Mouse (Mus musculus) kidney, postnatal 0 days (tissue): ENCODE measurements at regions not wholly inside any gene's neighbourhood (a gene's known extent, or its start where the extent isn't known, plus 50 kb on each side); places are given as distances from the start of the nearest gene placed in this dataset.
A peak's percentile ranks its signal among the peaks of the same experiment; 100 is the strongest.

Experiments used
- ATAC-seq: fragments of 200-750 bp; cut with Nextera tagmentation; replicated peaks from 2 replicates; pipeline ENCODE4 v1.8.0; 2017; ENCODE audit warnings: low read depth, moderate number of reproducible peaks, moderate TSS enrichment, moderate library complexity; ENCODE audit not compliant: low FRiP score
- DNase-seq: peaks from one replicate; pipeline ENCODE4 v3.0.0-alpha.2; 2016; ENCODE audit warnings: low spot score
- H3K27ac ChIP-seq: fragments of 300-500 bp; sonication (generic); 2 replicates; pipeline ENCODE4 v1.5.1; 2014; ENCODE audit warnings: mild to moderate bottlenecking
- H3K27me3 ChIP-seq: fragments of 300-500 bp; sonication (generic); 2 replicates; pipeline ENCODE4 v1.6.1; 2014; ENCODE audit warnings: low read length, mixed read lengths; ENCODE audit not compliant: insufficient read depth
- H3K36me3 ChIP-seq: fragments of 300-500 bp; sonication (generic); 2 replicates; pipeline ENCODE4 v1.6.1; 2014; ENCODE audit warnings: low read length, mixed read lengths; ENCODE audit not compliant: insufficient read depth
- H3K4me1 ChIP-seq: fragments of 300-500 bp; sonication (generic); replicated peaks from 2 replicates; pipeline ENCODE4 v1.6.1; 2014; ENCODE audit warnings: antibody characterized with exemption, low read length, mixed read lengths; ENCODE audit not compliant: insufficient read depth
- H3K4me2 ChIP-seq: fragments of 300-500 bp; sonication (generic); 2 replicates; pipeline ENCODE4 v1.6.1; 2014; ENCODE audit warnings: mild to moderate bottlenecking, low read length, moderate library complexity, mixed read lengths
- H3K4me3 ChIP-seq: fragments of 300-500 bp; sonication (generic); replicated peaks from 2 replicates; pipeline ENCODE4 v1.5.1; 2014; ENCODE audit warnings: low read depth, low read length
- H3K9ac ChIP-seq: fragments of 300-500 bp; sonication (generic); 2 replicates; pipeline ENCODE4 v1.6.1; 2014; ENCODE audit warnings: low read depth, low read length
- H3K9me3 ChIP-seq: fragments of 300-500 bp; sonication (generic); replicated peaks from 2 replicates; pipeline ENCODE4 v1.6.1; 2016; ENCODE audit warnings: low read length, inconsistent platforms, mixed read lengths
- CTCF ChIP-seq: IDR thresholded peaks from 2 replicates; pipeline ENCODE4 v1.5.1; 2016; ENCODE audit warnings: antibody characterized with exemption, low read depth, mild to moderate bottlenecking, moderate library complexity
- WGBS: fragments of 180-500 bp; shearing (Covaris S2); extraction: QIAGEN DNeasy Blood & Tissue Kit; methylation state at CpG from one replicate; pipeline ENCODE4 v1.1.7; 2014; 5-methylcytosine and 5-hydroxymethylcytosine counted together

DNA sequence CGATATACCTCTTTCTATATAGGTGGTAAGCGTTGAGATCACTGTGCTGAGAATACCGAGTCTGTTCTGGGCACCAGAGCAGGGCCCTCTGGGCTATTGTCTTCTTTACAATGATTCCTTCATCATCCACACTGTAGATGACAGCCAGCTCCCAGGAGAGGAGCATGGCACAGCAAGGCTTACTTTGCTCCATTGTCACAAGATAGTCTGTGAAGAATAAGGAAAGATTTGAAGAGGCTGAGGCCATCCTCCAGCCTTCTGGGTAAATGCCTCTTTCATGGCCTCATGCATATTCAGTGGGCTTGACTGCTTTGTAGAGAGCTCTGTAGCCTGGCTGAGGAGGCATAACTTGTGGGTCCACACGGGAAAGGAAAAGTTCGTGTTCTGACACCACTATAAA is 136.3 kb upstream of the Krr1 start:
- H3K36me3 ChIP-seq = no peaks in the 10 kb centered on the region
- H3K9me3 ChIP-seq = no peaks in the 10 kb centered on the region
- DNase-seq (no peak), ATAC-seq (no peak)
- H3K27ac ChIP-seq = no peak overlapping the region
- no peak for TF ChIP-seq CTCF
- H3K4me1 ChIP-seq = no peaks in the 10 kb centered on the region
- 55% methylated on average over 5 of the region's 5 CpGs for WGBS
- no peak overlapping the region for H3K9ac ChIP-seq
- no peak overlapping the region for H3K4me2 ChIP-seq
- H3K4me3 ChIP-seq = no peak overlapping the region
- H3K27me3 ChIP-seq = no peaks in the 10 kb centered on the region

DNA sequence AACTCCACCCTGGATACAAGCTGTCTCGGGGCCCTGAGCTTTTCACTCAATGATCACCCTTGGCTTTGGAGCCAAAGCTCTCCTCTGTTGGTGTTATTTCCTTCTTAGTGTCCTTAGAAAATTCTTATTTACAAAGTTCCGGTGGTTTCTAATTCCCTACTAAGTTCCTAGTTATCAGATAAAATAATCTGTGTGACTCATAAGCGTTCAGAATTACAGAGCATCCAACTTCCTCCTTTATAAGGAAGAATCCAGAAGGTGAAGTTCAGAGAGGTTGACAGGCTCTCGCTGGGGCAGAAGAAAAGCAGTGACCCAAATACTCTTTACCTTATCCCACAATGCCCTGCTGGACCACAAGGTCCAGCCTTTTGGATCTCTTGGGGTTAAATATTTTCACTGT is 135.7 kb upstream of the Krr1 start:
- Histone ChIP-seq H3K9me3 (no peaks in the 10 kb centered on the region), H3K4me3 (no peak overlapping the region), H3K36me3 (no peaks in the 10 kb centered on the region), H3K4me2 (no peak overlapping the region), H3K27me3 (no peaks in the 10 kb centered on the region), H3K9ac (no peak overlapping the region), H3K27ac (no peak overlapping the region), H3K4me1 (no peaks in the 10 kb centered on the region)
- no peak for TF ChIP-seq CTCF
- DNase-seq = no peak
- 61% methylated on average over 4 of the region's 4 CpGs for WGBS
- no peak for ATAC-seq

- Histone ChIP-seq H3K9me3 (no peaks in the 10 kb centered on the region), H3K36me3 (no peaks in the 10 kb centered on the region), H3K27ac (no peak overlapping the region), H3K4me3 (no peak overlapping the region), H3K4me2 (no peak overlapping the region), H3K9ac (no peak overlapping the region), H3K4me1 (peaks cover 14% of the 10 kb centered on the region), H3K27me3 (no peaks in the 10 kb centered on the region)
- TF ChIP-seq CTCF = no peak
- ATAC-seq (0 out of 2 replicates have a peak, but pooled peaks have one; percentile 43), DNase-seq (peak; percentile 46)
- 33% methylated on average over 11 of the region's 11 CpGs for WGBS
Observed at GRCm38 (mm10) chr10:111842321-111842775, 130.1 kb upstream of the Krr1 start.

GRCm38 (mm10) chr10:111842896-111843295 is 129.6 kb upstream of the Krr1 start:
- no peak overlapping the region for H3K4me3 ChIP-seq
- H3K9me3 ChIP-seq = no peaks in the 10 kb centered on the region
- no peak for TF ChIP-seq CTCF
- DNase-seq (no peak), ATAC-seq (no peak)
- WGBS = 34% methylated on average over 7 of the region's 7 CpGs
- H3K36me3 ChIP-seq = no peaks in the 10 kb centered on the region
- H3K27ac ChIP-seq = no peak overlapping the region
- no peaks in the 10 kb centered on the region for H3K27me3 ChIP-seq
- H3K4me2 ChIP-seq = peak overlapping the region; percentile 10; the same call in 1 of the 2 replicates
- peaks cover 14% of the 10 kb centered on the region for H3K4me1 ChIP-seq
- H3K9ac ChIP-seq = no peak overlapping the region

- ATAC-seq (no peak), DNase-seq (no peak)
- Histone ChIP-seq H3K27me3 (no peaks in the 10 kb centered on the region), H3K4me1 (peaks cover 14% of the 10 kb centered on the region), H3K9ac (no peak overlapping the region), H3K27ac (no peak overlapping the region), H3K4me3 (no peak overlapping the region), H3K4me2 (no peak overlapping the region), H3K9me3 (no peaks in the 10 kb centered on the region), H3K36me3 (no peaks in the 10 kb centered on the region)
- 50% methylated on average over 9 of the region's 9 CpGs for WGBS
- no peak for TF ChIP-seq CTCF
Observed at GRCm38 (mm10) chr10:111843301-111843700, 129.2 kb upstream of the Krr1 start.

DNA sequence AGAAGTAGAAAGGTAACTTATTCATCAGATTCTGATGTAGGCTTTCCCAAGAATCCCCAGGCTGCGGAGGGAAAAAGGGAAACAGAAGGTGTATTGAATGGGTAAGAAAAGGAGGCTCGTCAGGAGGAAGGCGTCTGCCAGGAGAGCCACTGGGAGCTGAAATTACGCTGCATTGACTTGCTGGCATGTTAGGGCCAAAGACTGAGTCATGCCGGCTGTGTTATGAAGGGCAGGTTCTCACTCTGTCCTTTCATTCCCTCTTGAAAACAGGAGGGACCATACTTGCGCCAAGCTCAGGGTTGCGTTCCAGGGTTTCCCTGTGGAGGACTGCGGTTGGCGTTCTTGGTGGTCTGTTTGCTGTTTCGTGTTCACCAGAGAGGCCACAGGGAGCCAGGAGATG is 128.3 kb upstream of the Krr1 start:
- H3K9me3 ChIP-seq = no peaks in the 10 kb centered on the region
- no peak overlapping the region for H3K4me2 ChIP-seq
- no peak overlapping the region for H3K9ac ChIP-seq
- TF ChIP-seq CTCF = no peak
- no peak for ATAC-seq
- H3K27me3 ChIP-seq = no peaks in the 10 kb centered on the region
- H3K4me1 ChIP-seq = peaks cover 14% of the 10 kb centered on the region
- no peak overlapping the region for H3K4me3 ChIP-seq
- H3K27ac ChIP-seq = no peak overlapping the region
- no peak for DNase-seq
- WGBS = 86% methylated on average over 10 of the region's 10 CpGs
- H3K36me3 ChIP-seq = no peaks in the 10 kb centered on the region

DNA sequence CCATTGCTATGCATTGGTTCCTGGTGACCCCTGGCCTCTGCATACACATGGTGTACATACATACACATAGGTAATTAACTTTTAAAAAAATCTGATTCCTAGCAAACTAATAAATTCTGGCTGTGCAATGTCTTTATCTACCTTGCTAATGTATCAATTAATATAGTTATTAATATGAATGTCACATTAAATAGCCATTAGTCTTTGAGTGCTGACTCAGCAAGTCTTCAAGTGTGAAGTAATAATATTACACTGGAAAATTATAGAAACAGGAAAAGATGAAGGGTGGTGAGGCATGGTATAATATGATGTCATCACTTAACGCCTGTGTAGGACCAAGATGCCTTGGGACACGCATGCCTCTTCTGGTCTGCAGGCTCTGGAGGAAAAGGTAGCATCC is 126.5 kb upstream of the Krr1 start:
- TF ChIP-seq CTCF = no peak
- Histone ChIP-seq H3K9ac (no peak overlapping the region), H3K27me3 (no peaks in the 10 kb centered on the region), H3K9me3 (no peaks in the 10 kb centered on the region), H3K4me2 (no peak overlapping the region), H3K36me3 (no peaks in the 10 kb centered on the region), H3K4me1 (peaks cover 14% of the 10 kb centered on the region), H3K4me3 (no peak overlapping the region), H3K27ac (no peak overlapping the region)
- DNase-seq (no peak), ATAC-seq (no peak)
- WGBS = 97% methylated on average over 2 of the region's 2 CpGs
